Mouse (Mus musculus) lung, postnatal 10 days (tissue): ENCODE data around the gene Cox19.
A peak's percentile ranks its signal among the peaks of the same experiment; 100 is the strongest.

ENCODE experiments used
- DNase-seq: peaks from one replicate; pipeline ENCODE4 v3.0.0; 2021

Gene Cox19

GRCm38 (mm10) chr5:139326986-139327633, 24.1 kb downstream of the Cox19 start:
- no peak for DNase-seq

GRCm38 (mm10) chr5:139326111-139326696, 25.0 kb downstream of the Cox19 start:
- DNase-seq, result no peak

GRCm38 (mm10) chr5:139325395-139325966, 25.7 kb downstream of the Cox19 start, which contains the start of gene Adap1:
Gene Adap1 (minus strand): TSS chr5:139325622.
- peak; percentile 69 for DNase-seq

GRCm38 (mm10) chr5:139324691-139325394, 26.4 kb downstream of the Cox19 start:
- peak; percentile 48 for DNase-seq

- no peak for DNase-seq
Observed at GRCm38 (mm10) chr5:139324045-139324491, 27.1 kb downstream of the Cox19 start.

- DNase-seq, result peak; percentile 35
Observed at GRCm38 (mm10) chr5:139323260-139323924, 27.8 kb downstream of the Cox19 start.

- no peak for DNase-seq
Observed at GRCm38 (mm10) chr5:139321331-139321730, 29.9 kb downstream of the Cox19 start.

- DNase-seq, result no peak
Observed at GRCm38 (mm10) chr5:139320424-139320823, 30.8 kb downstream of the Cox19 start.

- no peak for DNase-seq
Observed at GRCm38 (mm10) chr5:139317751-139318504, 33.3 kb downstream of the Cox19 start.

- peak; percentile 34 for DNase-seq
Observed at GRCm38 (mm10) chr5:139316982-139317675, 34.1 kb downstream of the Cox19 start.

GRCm38 (mm10) chr5:139314941-139315642, 36.1 kb downstream of the Cox19 start:
- no peak for DNase-seq

- no peak for DNase-seq
Observed at GRCm38 (mm10) chr5:139313536-139313935, 37.7 kb downstream of the Cox19 start.

GRCm38 (mm10) chr5:139311822-139312221, 39.4 kb downstream of the Cox19 start:
- DNase-seq, result no peak

GRCm38 (mm10) chr5:139310477-139310876, 40.7 kb downstream of the Cox19 start:
- no peak for DNase-seq

GRCm38 (mm10) chr5:139309946-139310345, 41.3 kb downstream of the Cox19 start:
- no peak for DNase-seq

- DNase-seq, result no peak
Observed at GRCm38 (mm10) chr5:139303646-139304061, 47.6 kb downstream of the Cox19 start.

GRCm38 (mm10) chr5:139302101-139302500, 49.1 kb downstream of the Cox19 start:
- DNase-seq, result no peak

GRCm38 (mm10) chr5:139297745-139298144, 53.5 kb downstream of the Cox19 start:
- no peak for DNase-seq

- DNase-seq, result no peak
Observed at GRCm38 (mm10) chr5:139297092-139297491, 54.1 kb downstream of the Cox19 start.

GRCm38 (mm10) chr5:139294089-139294488, 57.1 kb downstream of the Cox19 start:
- no peak for DNase-seq
